Mouse (Mus musculus) midbrain, embryonic 15.5 days (tissue): ENCODE data around the gene Ube3b. TPM values are rescaled to one million over a fixed set of nuclear protein-coding genes. Genes with fewer than 3 reads are reported as not detected.
A peak's percentile ranks its signal among the peaks of the same experiment; 100 is the strongest.

Source experiments
- ATAC-seq: fragments of 200-750 bp; cut with Nextera tagmentation; replicated peaks from 2 replicates; pipeline ENCODE4 v1.8.0; 2017; ENCODE audit warnings: moderate TSS enrichment
- H3K27ac ChIP-seq: fragments of 300-500 bp; sonication (generic); 2 replicates; pipeline ENCODE4 v1.5.1; 2015; ENCODE audit warnings: mild to moderate bottlenecking, inconsistent platforms
- H3K27me3 ChIP-seq: fragments of 300-500 bp; sonication (generic); replicated peaks from 2 replicates; pipeline ENCODE4 v1.6.1; 2015; ENCODE audit warnings: inconsistent platforms
- H3K36me3 ChIP-seq: fragments of 300-500 bp; sonication (generic); replicated peaks from 2 replicates; pipeline ENCODE4 v1.6.1; 2015; ENCODE audit warnings: inconsistent platforms
- H3K4me1 ChIP-seq: fragments of 300-500 bp; sonication (generic); 2 replicates; pipeline ENCODE4 v1.6.1; 2015; ENCODE audit warnings: inconsistent platforms
- H3K4me2 ChIP-seq: fragments of 300-500 bp; sonication (generic); 2 replicates; pipeline ENCODE4 v1.6.1; 2015; ENCODE audit warnings: inconsistent platforms, mild to moderate bottlenecking, moderate library complexity
- H3K4me3 ChIP-seq: fragments of 300-500 bp; sonication (generic); 2 replicates; pipeline ENCODE4 v1.5.1; 2015; ENCODE audit warnings: mild to moderate bottlenecking, inconsistent platforms
- H3K9ac ChIP-seq: fragments of 300-500 bp; sonication (generic); 2 replicates; pipeline ENCODE4 v1.6.1; 2015; ENCODE audit warnings: mild to moderate bottlenecking, inconsistent platforms
- H3K9me3 ChIP-seq: fragments of 300-500 bp; sonication (generic); 2 replicates; pipeline ENCODE4 v1.6.1; 2016; ENCODE audit warnings: inconsistent platforms
- WGBS: fragments of 180-500 bp; shearing (Covaris S2); methylation state at CpG from one replicate; pipeline ENCODE4 v1.1.7; 2015; ENCODE audit warnings: mixed read lengths; 5-methylcytosine and 5-hydroxymethylcytosine counted together
- polyA plus RNA-seq: library from polyadenylated mRNA; unstranded; fragments of >200 nt; fragmentation: Nextera tagmentation; extraction: Ambion mirVana; gene quantifications from 2 replicates; pipeline ENCODE4 v1.2.1, GENCODE M21; 2015

The Ube3b gene
- polyA plus RNA-seq, 1 experiment from 2014 or later, result 41.3 TPM

DNA sequence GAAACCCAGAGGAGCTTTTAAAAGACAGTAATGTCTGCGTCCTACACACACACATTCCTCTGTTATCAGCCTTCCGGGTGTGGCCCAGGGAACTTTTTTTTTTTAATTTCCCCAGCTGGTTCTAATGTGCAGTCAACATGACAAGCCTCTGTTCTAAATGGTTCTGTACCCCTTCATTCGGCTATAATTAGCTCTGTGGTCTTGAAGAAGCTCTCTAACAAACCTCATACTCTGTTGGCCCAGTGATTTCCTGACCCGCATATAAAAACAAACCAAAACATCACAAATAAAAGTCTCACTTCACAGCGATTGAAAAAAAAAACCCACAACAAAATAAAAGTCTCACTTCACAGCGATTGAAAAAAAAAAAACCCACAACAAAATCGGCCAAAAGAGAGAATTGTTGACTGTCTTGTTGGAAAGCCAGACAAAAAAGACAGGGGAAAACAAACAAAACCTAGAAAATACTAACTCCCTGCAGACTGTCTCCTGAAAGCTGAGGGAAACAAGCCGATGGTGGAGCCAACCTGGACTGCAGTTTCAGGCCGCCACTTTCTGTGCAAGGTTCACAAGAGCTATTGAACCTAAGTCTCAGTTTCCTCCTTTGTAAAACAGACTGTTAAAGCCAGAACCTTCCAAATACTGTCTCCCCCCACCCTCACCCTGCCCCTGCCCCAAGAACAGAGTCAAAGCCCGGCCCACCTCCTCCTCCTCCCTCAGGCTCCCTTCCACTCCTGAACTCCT lies 2.1 kb upstream of the Ube3b start:
- peaks cover 16% of the 10 kb centered on the region for H3K36me3 ChIP-seq
- H3K27me3 ChIP-seq, result no peaks in the 10 kb centered on the region
- H3K9ac ChIP-seq, result 0 out of 2 replicates have a peak overlapping the region, but pooled peaks have one; percentile 93
- peak overlapping the region; percentile 90 for H3K4me2 ChIP-seq
- H3K4me3 ChIP-seq, result peak overlapping the region; percentile 94
- 76% methylated on average over 10 of the region's 10 CpGs for WGBS
- no peak overlapping the region for H3K27ac ChIP-seq
- peaks cover 55% of the 10 kb centered on the region for H3K4me1 ChIP-seq
- H3K9me3 ChIP-seq, result no peaks in the 10 kb centered on the region
- ATAC-seq, result no peak

DNA sequence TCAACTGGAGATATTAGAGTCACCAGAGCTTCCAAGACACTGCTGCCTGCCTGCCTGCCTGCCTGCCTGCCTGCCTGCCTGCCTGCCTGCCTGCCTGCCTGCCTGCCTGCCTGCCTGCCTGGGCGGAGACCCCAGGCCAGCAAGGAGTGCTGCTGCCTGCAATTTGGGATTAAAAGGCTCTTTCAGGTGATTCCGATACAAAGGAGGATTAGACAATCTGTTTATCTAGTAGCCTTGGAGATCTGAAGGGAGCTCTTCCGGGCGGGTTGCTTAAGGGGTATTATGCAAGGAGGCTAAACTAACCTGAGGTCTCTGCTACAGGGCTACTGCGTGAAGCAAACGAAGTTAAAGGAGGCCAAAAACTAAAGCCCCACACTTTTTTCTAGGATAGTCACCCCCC lies 1.5 kb upstream of the Ube3b start:
- Histone ChIP-seq H3K4me1 (peaks cover 57% of the 10 kb centered on the region), H3K9me3 (no peaks in the 10 kb centered on the region), H3K4me3 (peak overlapping the region; percentile 94), H3K36me3 (peaks cover 10% of the 10 kb centered on the region), H3K9ac (peak overlapping the region; percentile 93), H3K27ac (no peak overlapping the region), H3K27me3 (no peaks in the 10 kb centered on the region), H3K4me2 (peak overlapping the region; percentile 90)
- no peak for ATAC-seq
- WGBS, result 21% methylated on average over 6 of the region's 6 CpGs

DNA sequence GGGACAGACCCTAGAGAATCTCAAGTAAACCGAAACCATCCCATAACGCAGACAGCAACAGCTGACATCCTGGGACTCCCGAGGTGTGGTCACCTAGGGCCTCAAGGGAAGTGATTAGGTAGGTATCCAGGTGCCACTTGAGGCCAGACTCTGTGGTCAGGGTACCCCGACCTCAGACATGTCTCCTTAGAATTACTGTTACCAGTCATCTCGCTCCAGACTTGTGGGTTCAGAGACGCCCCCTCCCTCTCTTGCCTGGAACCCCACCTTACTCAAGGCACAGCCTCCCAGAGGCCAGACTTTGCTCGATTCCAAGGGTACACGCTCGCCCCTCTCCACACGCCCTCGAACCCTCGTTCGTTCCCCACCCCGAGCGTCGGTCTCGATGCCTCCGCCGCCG lies 644 bp upstream of the Ube3b start:
- Histone ChIP-seq H3K9me3 (no peaks in the 10 kb centered on the region), H3K4me1 (peaks cover 52% of the 10 kb centered on the region), H3K27ac (peak overlapping the region; percentile 94), H3K27me3 (no peaks in the 10 kb centered on the region), H3K36me3 (peaks cover 1% of the 10 kb centered on the region; the same call in 1 of the 2 replicates), H3K4me2 (peak overlapping the region; percentile 90), H3K4me3 (peak overlapping the region; percentile 94), H3K9ac (peak overlapping the region; percentile 93)
- ATAC-seq, result peak; percentile 21
- WGBS, result under 1% methylated on average over 20 of the region's 20 CpGs

DNA sequence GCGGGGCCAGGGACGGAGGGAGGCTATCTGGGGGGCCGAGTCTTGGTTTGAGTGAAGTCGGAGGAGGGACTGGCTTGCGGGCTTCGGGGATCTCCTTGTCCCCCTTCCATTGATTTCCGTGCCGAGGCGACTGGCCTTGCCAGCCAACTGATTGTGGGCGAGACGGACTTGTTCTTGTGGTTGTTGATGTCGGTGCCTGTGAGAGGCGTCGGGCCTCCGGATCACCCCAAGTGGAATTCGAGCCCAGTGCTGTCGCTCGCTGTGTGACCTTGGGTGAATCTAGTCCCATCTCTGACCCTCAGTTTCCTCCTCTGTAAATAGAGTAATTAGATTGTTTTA lies 575 bp downstream of the Ube3b start:
- Histone ChIP-seq H3K27ac (peak overlapping the region; percentile 94), H3K4me2 (peak overlapping the region; percentile 90), H3K27me3 (no peaks in the 10 kb centered on the region), H3K9me3 (no peaks in the 10 kb centered on the region), H3K4me1 (peaks cover 52% of the 10 kb centered on the region), H3K36me3 (peaks cover 4% of the 10 kb centered on the region; the same call in 1 of the 2 replicates), H3K4me3 (peak overlapping the region; percentile 94), H3K9ac (peak overlapping the region; percentile 93)
- WGBS, result under 1% methylated on average over 18 of the region's 18 CpGs
- peak; percentile 54 for ATAC-seq

DNA sequence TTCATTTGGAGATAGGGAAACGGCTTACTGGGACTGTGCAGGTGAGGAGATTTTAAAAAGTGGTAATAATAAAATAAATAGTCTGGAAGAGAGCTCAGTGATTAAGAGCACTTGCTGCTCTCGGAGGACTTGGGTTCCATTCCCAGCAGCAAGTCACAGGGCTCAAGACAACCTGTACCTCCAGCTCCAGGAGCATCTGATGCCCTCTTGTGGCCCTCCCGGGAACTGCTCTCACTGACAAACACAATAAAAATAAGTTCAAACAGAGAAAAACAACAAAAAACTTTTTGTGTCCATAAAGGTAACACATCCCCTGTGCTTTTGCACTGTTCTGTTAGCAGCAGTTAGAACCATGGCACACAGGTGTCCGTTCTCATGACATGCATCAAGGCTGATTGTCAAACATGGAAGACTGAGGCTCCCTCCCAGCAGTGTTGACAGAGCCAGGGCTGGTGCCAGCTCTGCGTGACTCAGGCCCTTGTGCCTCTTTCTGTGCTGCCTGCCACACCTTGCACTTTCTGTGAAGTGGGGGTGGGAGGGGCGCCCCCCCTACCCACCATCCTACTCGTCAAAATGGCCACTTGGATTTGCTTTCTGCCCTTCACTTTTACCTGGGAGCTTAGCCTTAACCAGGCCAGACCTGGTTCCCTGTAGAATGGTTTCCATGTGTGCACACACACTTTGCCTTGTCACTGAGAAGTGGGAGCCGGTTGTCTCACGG lies 2.9 kb downstream of the Ube3b start:
- ATAC-seq, result no peak
- H3K27ac ChIP-seq, result no peak overlapping the region
- H3K4me3 ChIP-seq, result no peak overlapping the region
- no peaks in the 10 kb centered on the region for H3K27me3 ChIP-seq
- H3K9ac ChIP-seq, result no peak overlapping the region
- H3K9me3 ChIP-seq, result no peaks in the 10 kb centered on the region
- H3K4me1 ChIP-seq, result peaks cover 34% of the 10 kb centered on the region
- 81% methylated on average over 9 of the region's 9 CpGs for WGBS
- H3K36me3 ChIP-seq, result peaks cover 22% of the 10 kb centered on the region; the same call in 1 of the 2 replicates
- H3K4me2 ChIP-seq, result no peak overlapping the region

DNA sequence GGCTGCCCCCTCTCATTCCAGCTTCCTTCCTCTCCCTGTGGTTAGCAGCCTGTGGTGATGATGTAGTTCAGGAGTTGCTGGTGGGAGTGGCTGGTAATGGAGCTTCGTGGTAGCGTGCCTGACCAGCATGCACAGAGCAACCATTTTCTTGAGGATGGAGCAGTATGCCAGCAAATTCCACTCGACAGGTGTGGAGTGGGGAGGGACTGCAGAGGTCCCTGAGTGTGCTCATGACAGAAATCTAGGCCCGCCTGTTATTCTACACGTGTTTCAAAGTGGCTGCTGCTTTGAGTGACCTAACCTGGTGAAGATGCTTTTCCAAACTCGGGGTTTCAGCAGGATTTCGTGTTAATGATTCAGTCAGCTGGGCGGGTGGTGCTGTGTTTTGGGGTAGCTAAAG lies 4.0 kb downstream of the Ube3b start:
- Histone ChIP-seq H3K27me3 (no peaks in the 10 kb centered on the region), H3K4me3 (no peak overlapping the region), H3K9me3 (no peaks in the 10 kb centered on the region), H3K4me2 (no peak overlapping the region), H3K27ac (no peak overlapping the region), H3K36me3 (peaks cover 33% of the 10 kb centered on the region), H3K4me1 (peaks cover 23% of the 10 kb centered on the region), H3K9ac (no peak overlapping the region)
- no peak for ATAC-seq
- 94% methylated on average over 8 of the region's 8 CpGs for WGBS

DNA sequence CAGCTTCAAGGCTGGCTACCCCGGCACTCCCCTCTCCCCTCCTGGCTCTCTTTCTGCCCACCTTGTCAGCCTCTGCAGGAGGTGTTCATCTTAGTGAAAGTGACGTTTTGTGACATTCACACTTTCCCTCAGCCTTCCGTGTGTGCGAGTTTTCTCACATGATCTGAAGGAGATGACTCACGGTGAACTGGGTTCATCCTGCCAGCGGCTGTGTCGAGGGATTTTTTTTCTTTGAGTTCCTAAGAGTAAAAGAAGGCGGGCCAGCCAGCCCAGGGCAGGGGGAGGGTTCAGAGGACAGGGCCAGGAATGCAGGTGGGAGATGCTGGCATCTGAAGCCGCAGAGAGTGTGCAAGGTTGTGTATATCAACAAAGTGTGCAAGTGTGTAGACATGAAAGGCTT lies 12.8 kb downstream of the Ube3b start:
- Histone ChIP-seq H3K27me3 (no peaks in the 10 kb centered on the region), H3K4me1 (no peaks in the 10 kb centered on the region), H3K36me3 (peaks cover 54% of the 10 kb centered on the region), H3K4me2 (no peak overlapping the region), H3K9ac (no peak overlapping the region), H3K27ac (no peak overlapping the region), H3K4me3 (no peak overlapping the region), H3K9me3 (no peaks in the 10 kb centered on the region)
- no peak for ATAC-seq
- 90% methylated on average over 9 of the region's 9 CpGs for WGBS

DNA sequence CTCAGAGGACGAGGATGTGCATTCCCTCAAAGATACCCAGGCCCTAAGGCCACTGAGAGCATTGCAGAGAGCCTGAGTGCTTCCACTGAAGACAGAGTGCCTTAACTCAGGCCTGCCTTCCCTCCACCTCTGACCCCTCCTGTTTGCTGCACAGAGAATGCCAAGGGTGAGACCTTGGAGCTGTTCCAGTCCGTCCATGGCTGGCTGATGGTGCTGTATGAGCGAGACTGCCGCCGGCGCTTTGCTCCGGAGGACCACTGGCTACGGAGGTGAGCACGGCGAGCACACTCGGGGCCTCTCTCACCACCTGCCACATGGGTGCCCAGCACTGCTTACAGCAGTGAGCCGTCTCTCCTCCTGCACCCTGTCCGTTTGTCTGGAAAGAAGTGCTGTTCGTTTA lies 26.2 kb downstream of the Ube3b start:
- ATAC-seq, result no peak
- H3K4me1 ChIP-seq, result no peaks in the 10 kb centered on the region
- no peak overlapping the region for H3K4me2 ChIP-seq
- H3K4me3 ChIP-seq, result no peak overlapping the region
- no peaks in the 10 kb centered on the region for H3K9me3 ChIP-seq
- no peak overlapping the region for H3K27ac ChIP-seq
- no peak overlapping the region for H3K9ac ChIP-seq
- no peaks in the 10 kb centered on the region for H3K27me3 ChIP-seq
- WGBS, result 94% methylated on average over 14 of the region's 14 CpGs
- peaks cover 67% of the 10 kb centered on the region for H3K36me3 ChIP-seq

DNA sequence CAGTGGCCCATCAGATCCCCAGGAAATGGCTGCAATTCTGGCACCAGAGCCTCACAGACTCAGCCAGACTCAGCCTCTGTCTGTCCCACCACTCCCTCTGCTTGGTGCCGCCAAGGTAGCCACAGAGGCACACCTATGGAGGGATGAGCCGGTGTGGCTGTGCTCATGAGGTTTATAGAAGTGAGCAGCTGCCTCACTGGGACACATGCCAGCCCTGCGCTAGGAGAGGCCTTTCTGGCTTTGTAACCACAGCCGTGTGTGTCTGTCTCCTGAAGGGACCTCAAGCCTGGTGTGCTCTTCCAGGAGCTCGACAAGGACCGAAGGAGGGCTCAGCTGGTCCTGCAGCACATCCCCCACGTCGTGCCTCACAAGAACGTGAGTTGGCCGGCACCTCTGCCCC lies 26.9 kb downstream of the Ube3b start:
- 85% methylated on average over 10 of the region's 10 CpGs for WGBS
- Histone ChIP-seq H3K36me3 (peaks cover 68% of the 10 kb centered on the region), H3K9ac (no peak overlapping the region), H3K27me3 (no peaks in the 10 kb centered on the region), H3K4me2 (no peak overlapping the region), H3K4me1 (no peaks in the 10 kb centered on the region), H3K27ac (no peak overlapping the region), H3K4me3 (no peak overlapping the region), H3K9me3 (no peaks in the 10 kb centered on the region)
- no peak for ATAC-seq

DNA sequence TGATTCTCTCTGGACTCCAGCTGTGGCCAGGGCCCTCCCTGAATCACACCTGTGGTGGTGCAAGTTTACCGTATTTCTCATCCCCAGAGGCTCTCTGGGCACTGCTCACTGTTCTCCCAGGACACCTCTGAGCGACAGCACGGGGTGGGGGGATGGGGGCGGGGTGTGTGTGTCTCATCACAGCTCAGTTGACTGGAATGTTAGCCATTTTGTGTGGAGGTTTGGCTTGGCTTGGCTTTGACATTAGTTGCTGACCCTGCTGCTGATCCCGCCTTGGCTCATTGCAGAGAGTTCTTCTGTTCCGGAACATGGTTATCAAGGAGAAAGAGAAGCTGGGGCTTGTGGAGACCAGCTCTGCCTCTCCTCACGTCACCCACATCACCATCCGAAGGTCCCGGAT lies 27.4 kb downstream of the Ube3b start:
- H3K4me2 ChIP-seq, result no peak overlapping the region
- peaks cover 72% of the 10 kb centered on the region for H3K36me3 ChIP-seq
- no peaks in the 10 kb centered on the region for H3K4me1 ChIP-seq
- WGBS, result 93% methylated on average over 9 of the region's 9 CpGs
- no peak overlapping the region for H3K4me3 ChIP-seq
- H3K27ac ChIP-seq, result no peak overlapping the region
- ATAC-seq, result no peak
- H3K9ac ChIP-seq, result no peak overlapping the region
- H3K9me3 ChIP-seq, result no peaks in the 10 kb centered on the region
- no peaks in the 10 kb centered on the region for H3K27me3 ChIP-seq

DNA sequence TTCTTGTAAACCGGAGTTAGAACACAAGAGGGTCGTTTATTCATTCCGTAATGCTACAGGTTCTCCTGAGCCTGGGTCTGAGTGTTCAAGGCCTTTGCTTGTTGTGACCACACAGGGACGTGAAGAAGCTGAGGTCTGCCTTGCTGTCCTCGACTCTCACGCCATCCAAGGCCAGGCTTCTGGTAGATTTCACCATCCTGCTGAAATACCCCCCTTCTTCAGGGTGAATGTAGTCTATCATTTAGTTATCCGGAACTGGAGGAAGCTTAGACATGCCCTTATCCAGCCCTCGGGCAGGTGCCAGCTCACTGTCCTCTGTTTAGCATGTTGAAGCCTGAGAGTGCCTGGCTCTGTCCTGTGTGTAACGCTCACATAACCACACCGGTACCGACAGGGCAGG lies 28.4 kb downstream of the Ube3b start:
- peaks cover 76% of the 10 kb centered on the region for H3K36me3 ChIP-seq
- no peak overlapping the region for H3K27ac ChIP-seq
- no peak overlapping the region for H3K9ac ChIP-seq
- H3K4me2 ChIP-seq, result no peak overlapping the region
- no peak for ATAC-seq
- no peak overlapping the region for H3K4me3 ChIP-seq
- H3K9me3 ChIP-seq, result no peaks in the 10 kb centered on the region
- WGBS, result 96% methylated on average over 11 of the region's 11 CpGs
- no peaks in the 10 kb centered on the region for H3K4me1 ChIP-seq
- no peaks in the 10 kb centered on the region for H3K27me3 ChIP-seq

DNA sequence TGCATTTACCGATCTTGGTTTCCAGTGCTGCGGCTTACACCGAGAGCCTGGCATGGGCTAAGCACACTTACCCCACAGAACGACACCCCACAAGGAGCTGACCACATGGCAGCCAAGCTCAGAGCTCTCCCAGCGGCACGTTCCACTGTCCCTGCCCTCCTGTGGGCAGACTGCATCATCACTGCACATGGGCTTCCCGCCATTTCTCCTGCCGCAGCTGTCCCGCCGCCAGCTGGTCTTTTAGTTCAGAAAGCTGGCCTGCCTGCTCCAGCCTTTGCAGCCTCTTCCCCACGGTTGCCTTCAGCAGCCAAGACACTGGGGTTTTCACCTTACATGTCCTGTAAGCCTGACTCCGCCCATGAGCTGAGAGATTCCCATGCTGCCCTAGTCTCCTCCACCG lies 30.0 kb downstream of the Ube3b start:
- H3K27me3 ChIP-seq, result no peaks in the 10 kb centered on the region
- 89% methylated on average over 13 of the region's 13 CpGs for WGBS
- no peak overlapping the region for H3K9ac ChIP-seq
- no peak overlapping the region for H3K4me3 ChIP-seq
- no peak for ATAC-seq
- H3K36me3 ChIP-seq, result peaks cover 87% of the 10 kb centered on the region
- H3K4me2 ChIP-seq, result no peak overlapping the region
- no peak overlapping the region for H3K27ac ChIP-seq
- no peaks in the 10 kb centered on the region for H3K4me1 ChIP-seq
- H3K9me3 ChIP-seq, result no peaks in the 10 kb centered on the region
